Mouse (Mus musculus) liver, embryonic 14.5 days (tissue): ENCODE results near the gene Gphn. TPM values are rescaled to one million over a fixed set of nuclear protein-coding genes. Genes with fewer than 3 reads are reported as not detected.

Experiments used
- ATAC-seq: fragments of 200-750 bp; cut with Nextera tagmentation; 2 replicates; pipeline ENCODE4 v1.8.0; 2017; ENCODE audit warnings: moderate number of reproducible peaks, mild to moderate bottlenecking, moderate library complexity; ENCODE audit not compliant: insufficient read depth
- DNase-seq, 3 experiments: peaks; one replicate each; pipeline ENCODE4 v3.0.0-alpha.2; 2012 to 2013; ENCODE audit warnings: low read depth in 3 of 3, low spot score in 3 of 3
- H3K27ac ChIP-seq: fragments of 300-500 bp; sonication (generic); 2 replicates; pipeline ENCODE4 v1.5.1; 2014; ENCODE audit warnings: moderate library complexity, mild to moderate bottlenecking, control low read depth, inconsistent platforms
- H3K27me3 ChIP-seq: fragments of 300-500 bp; sonication (generic); 2 replicates; pipeline ENCODE4 v1.6.1; 2014; ENCODE audit warnings: mild to moderate bottlenecking, low read length, moderate library complexity; ENCODE audit not compliant: control insufficient read depth, insufficient read depth
- H3K36me3 ChIP-seq: fragments of 300-500 bp; sonication (generic); replicated peaks from 2 replicates; pipeline ENCODE4 v1.6.1; 2014; ENCODE audit warnings: low read depth; ENCODE audit not compliant: control insufficient read depth, insufficient read depth
- H3K4me1 ChIP-seq, 2 experiments: fragments of 200-500 bp in 1 of 2; fragments of 300-500 bp in 1 of 2; sonication (generic) in 1 of 2; replicated peaks; 2 replicates each; pipeline ENCODE4 v1.6.1; 2012 to 2014; ENCODE audit warnings: antibody characterized with exemption in 1 of 2, inconsistent platforms in 1 of 2, low read length in 1 of 2; ENCODE audit not compliant: control insufficient read depth in 2 of 2, insufficient read depth in 2 of 2
- H3K4me2 ChIP-seq: fragments of 300-500 bp; sonication (generic); 2 replicates; pipeline ENCODE4 v1.6.1; 2014; ENCODE audit warnings: low read depth, mild to moderate bottlenecking, control low read depth, moderate library complexity
- H3K4me3 ChIP-seq, 2 experiments: fragments of 200-500 bp in 1 of 2; fragments of 300-500 bp in 1 of 2; sonication (generic) in 1 of 2; 2 replicates each; pipeline ENCODE4 v1.5.1; 2012 to 2014; ENCODE audit warnings: low read depth in 2 of 2, low read length in 2 of 2, mild to moderate bottlenecking in 2 of 2, control low read depth in 1 of 2, inconsistent platforms in 1 of 2, moderate library complexity in 1 of 2; ENCODE audit not compliant: insufficient read depth in 1 of 2
- H3K9ac ChIP-seq: fragments of 300-500 bp; sonication (generic); replicated peaks from 2 replicates; pipeline ENCODE4 v1.6.1; 2014; ENCODE audit warnings: mild to moderate bottlenecking, control low read depth, moderate library complexity
- H3K9me3 ChIP-seq: fragments of 300-500 bp; sonication (generic); 2 replicates; pipeline ENCODE4 v1.6.1; 2016; ENCODE audit warnings: low read length, mixed read lengths; ENCODE audit not compliant: control insufficient read depth
- CTCF ChIP-seq: IDR thresholded peaks from 2 replicates; pipeline ENCODE4 v1.5.1; 2016; ENCODE audit warnings: antibody characterized with exemption, low read depth, control low read depth
- EP300 ChIP-seq: IDR thresholded peaks from 2 replicates; pipeline ENCODE4 v1.6.1; 2016; ENCODE audit warnings: antibody characterized with exemption, low read depth
- WGBS: fragments of 180-500 bp; shearing (Covaris S2); extraction: QIAGEN DNeasy Blood & Tissue Kit; methylation state at CpG from one replicate; pipeline ENCODE4 v1.1.7; 2014; ENCODE audit not compliant: insufficient replicate concordance; 5-methylcytosine and 5-hydroxymethylcytosine counted together
- polyA plus RNA-seq, 2 experiments: library from polyadenylated mRNA; depleted of rRNA in 1 of 2; stranded (reverse) in 1 of 2; unstranded in 1 of 2; fragments of >200 nt; fragmentation: Nextera tagmentation in 1 of 2; extraction: Ambion mirVana in 1 of 2; gene quantifications; 2 replicates each; pipeline versions ENCODE4 v1.2.1 to v1.2.3; 2012 to 2014

The Gphn gene
- 3.2 and 4.7 TPM in 2 replicates for polyA plus RNA-seq (2012; rRNA removed)
- 4.7 and 5.8 TPM in 2 replicates for polyA plus RNA-seq (2014; fragmentation: Nextera tagmentation; extraction: Ambion mirVana)

DNA sequence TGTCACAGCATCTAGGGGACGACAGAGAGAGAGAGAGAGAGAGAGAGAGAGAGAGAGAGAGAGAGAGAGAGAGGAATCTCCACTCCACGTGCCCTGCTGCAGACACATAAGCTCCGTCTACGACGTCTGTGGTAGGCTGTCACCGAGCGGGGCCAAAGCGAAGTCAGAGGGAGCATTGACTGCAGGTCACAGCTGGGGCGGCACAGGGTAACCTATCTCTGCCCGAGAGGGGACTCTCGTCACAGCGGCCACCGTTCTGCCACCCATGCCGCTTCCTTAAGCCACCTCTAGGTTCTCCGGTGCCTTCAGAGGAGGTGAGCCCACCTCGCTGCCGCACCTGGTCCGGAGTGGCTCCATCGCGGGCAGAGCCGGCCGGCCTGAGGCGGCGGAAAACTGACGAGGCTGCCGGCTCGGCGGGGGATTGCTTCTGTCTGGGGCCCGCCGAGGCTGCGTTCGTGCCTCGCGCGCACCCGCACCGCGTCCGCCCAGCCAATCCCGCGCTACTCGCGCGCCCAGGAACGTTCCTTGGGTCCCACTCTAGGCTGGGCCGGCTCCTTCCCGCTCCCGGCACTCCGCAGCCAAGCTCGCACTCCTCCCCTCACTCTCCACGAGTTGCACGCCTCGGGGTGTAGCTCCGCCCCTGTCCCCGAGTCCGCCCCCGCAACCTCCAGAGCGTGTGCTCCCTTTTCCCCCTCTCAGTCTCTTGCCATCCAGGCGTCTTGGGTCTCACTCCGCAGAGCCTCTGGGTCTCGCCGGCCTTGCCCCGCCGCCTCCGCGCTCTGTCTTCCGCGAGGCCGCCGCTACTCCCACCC lies at the start of gene Gphn:
TSS of gene Gphn (plus strand) at position 673 of the 812 bp plus-strand sequence.
- Histone ChIP-seq H3K4me3 (peak within 1 kb of the TSS; percentile 85 to 94), H3K4me2 (peak within 1 kb of the TSS; percentile 72), H3K9ac (peak within 1 kb of the TSS; percentile 74), H3K27ac (peak within 1 kb of the TSS; percentile 46), H3K9me3 (no peaks in the 10 kb centered on the region), H3K4me1 (peaks cover 2 to 3% of the 10 kb centered on the region in 2 experiments; a peak in 1 of 4 replicates), H3K36me3 (no peaks in the 10 kb centered on the region), H3K27me3 (no peaks in the 10 kb centered on the region)
- WGBS, result 0% methylated on average over 68 of the region's 70 CpGs
- no peak for TF ChIP-seq EP300
- no peak for TF ChIP-seq CTCF
- peak; percentile 91 for ATAC-seq
- DNase-seq, result peak; percentile 71 to 78 (median 71)

DNA sequence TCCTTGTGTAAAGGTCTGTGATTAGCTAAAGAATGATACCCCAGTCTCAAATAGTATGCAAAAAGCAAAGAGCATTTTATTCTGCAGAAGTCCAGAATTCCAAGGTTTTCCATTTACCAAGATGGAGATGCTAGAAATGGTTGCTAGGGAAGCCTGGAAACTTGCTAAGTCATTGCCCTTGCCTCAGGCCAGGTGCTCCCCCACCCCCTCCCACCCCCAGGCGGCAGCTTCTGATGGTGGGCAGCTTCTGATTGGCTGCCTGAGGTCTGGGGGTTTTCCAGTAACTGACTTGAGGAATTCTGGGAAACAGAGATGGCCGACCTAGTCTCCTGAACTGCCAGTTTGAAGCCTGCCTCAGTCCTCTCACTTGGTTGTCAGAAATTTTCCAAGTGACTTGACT lies 44.7 kb upstream of the Gphn start:
- Histone ChIP-seq H3K4me1 (no peaks in the 10 kb centered on the region), H3K9me3 (no peaks in the 10 kb centered on the region), H3K36me3 (no peaks in the 10 kb centered on the region), H3K27ac (no peak overlapping the region), H3K9ac (no peak overlapping the region), H3K4me2 (no peak overlapping the region), H3K4me3 (no peak overlapping the region), H3K27me3 (no peaks in the 10 kb centered on the region)
- no peak for DNase-seq
- WGBS, result 38% methylated on average over 2 of the region's 2 CpGs
- ATAC-seq, result no peak
- TF ChIP-seq EP300 (no peak), CTCF (no peak)

- no peaks in the 10 kb centered on the region for H3K4me1 ChIP-seq
- no peaks in the 10 kb centered on the region for H3K36me3 ChIP-seq
- no peak for DNase-seq
- H3K9ac ChIP-seq, result no peak within 1 kb of the TSS
- no peak for ATAC-seq
- no peaks in the 10 kb centered on the region for H3K27me3 ChIP-seq
- H3K4me2 ChIP-seq, result no peak within 1 kb of the TSS
- H3K9me3 ChIP-seq, result no peaks in the 10 kb centered on the region
- TF ChIP-seq EP300, result no peak
- TF ChIP-seq CTCF, result no peak
- H3K27ac ChIP-seq, result no peak within 1 kb of the TSS
- no peak within 1 kb of the TSS for H3K4me3 ChIP-seq
Observed at GRCm38 (mm10) chr12:78193942-78194341, 32.2 kb upstream of the Gphn start, which contains the start of gene Gm6657. Gene Gm6657 (plus strand): TSS chr12:78194242.

- TF ChIP-seq CTCF (no peak), EP300 (no peak)
- Histone ChIP-seq H3K36me3 (no peaks in the 10 kb centered on the region), H3K27me3 (no peaks in the 10 kb centered on the region), H3K9me3 (no peaks in the 10 kb centered on the region), H3K4me3 (no peak overlapping the region), H3K4me2 (no peak overlapping the region), H3K4me1 (no peaks in the 10 kb centered on the region), H3K9ac (no peak overlapping the region), H3K27ac (no peak overlapping the region)
- ATAC-seq (no peak), DNase-seq (no peak)
- WGBS, result 6% methylated on average over 2 of the region's 2 CpGs
Observed at GRCm38 (mm10) chr12:78195368-78195767, 30.8 kb upstream of the Gphn start.

- H3K4me2 ChIP-seq, result no peak overlapping the region
- H3K4me3 ChIP-seq, result no peak overlapping the region
- no peak overlapping the region for H3K27ac ChIP-seq
- H3K9ac ChIP-seq, result no peak overlapping the region
- TF ChIP-seq EP300 (no peak), CTCF (no peak)
- WGBS, result 71% methylated on average over 5 of the region's 5 CpGs
- no peaks in the 10 kb centered on the region for H3K36me3 ChIP-seq
- H3K9me3 ChIP-seq, result no peaks in the 10 kb centered on the region
- DNase-seq, result no peak
- ATAC-seq, result no peak
- H3K27me3 ChIP-seq, result no peaks in the 10 kb centered on the region
- 0 out of 4 replicates have a peak, but pooled peaks cover 0 to 2% of the 10 kb centered on the region in 2 experiments for H3K4me1 ChIP-seq
Observed at GRCm38 (mm10) chr12:78203646-78204045, 22.5 kb upstream of the Gphn start.
